Mouse (Mus musculus): ENCODE measurements at regions not wholly inside any gene's neighbourhood (a gene's known extent, or its start where the extent isn't known, plus 50 kb on each side); places are given as distances from the start of the nearest gene placed in this dataset.

DNA sequence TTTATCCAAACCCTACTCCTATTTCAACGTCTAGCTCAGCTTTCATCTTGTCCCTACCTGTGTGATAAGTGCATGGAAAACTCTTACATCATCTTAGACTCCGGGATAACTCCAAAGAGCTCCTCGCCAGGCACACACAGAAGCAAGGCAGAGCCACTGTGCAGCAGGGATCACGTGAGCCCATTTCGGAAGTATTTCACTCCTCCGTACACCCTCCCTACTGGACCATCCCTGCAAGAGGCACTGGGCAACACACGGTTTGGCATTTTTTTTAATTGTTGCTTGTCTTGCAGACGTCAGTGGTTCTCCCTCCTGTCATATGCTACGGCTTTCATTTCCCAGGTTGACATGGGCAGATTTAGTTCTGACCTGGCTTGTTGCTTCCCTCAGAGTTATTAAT lies 316.0 kb upstream of the Jarid2 start:
- no peak for TF ChIP-seq EP300 (optimal IDR thresholded peaks at IDR 0.05)
- no peak for TF ChIP-seq CTCF (IDR thresholded peaks at IDR 0.05; ENCODE audit: low read depth)

Data from stomach, postnatal 0 days (tissue).